Mouse (Mus musculus): Measurements from ENCODE around the gene Ror1. TPM values are rescaled to one million over a fixed set of nuclear protein-coding genes. Genes with fewer than 3 reads are reported as not detected.

Gene Ror1
- polyA plus RNA-seq, 1 experiment from 2014 or later = 9.9 TPM

DNA sequence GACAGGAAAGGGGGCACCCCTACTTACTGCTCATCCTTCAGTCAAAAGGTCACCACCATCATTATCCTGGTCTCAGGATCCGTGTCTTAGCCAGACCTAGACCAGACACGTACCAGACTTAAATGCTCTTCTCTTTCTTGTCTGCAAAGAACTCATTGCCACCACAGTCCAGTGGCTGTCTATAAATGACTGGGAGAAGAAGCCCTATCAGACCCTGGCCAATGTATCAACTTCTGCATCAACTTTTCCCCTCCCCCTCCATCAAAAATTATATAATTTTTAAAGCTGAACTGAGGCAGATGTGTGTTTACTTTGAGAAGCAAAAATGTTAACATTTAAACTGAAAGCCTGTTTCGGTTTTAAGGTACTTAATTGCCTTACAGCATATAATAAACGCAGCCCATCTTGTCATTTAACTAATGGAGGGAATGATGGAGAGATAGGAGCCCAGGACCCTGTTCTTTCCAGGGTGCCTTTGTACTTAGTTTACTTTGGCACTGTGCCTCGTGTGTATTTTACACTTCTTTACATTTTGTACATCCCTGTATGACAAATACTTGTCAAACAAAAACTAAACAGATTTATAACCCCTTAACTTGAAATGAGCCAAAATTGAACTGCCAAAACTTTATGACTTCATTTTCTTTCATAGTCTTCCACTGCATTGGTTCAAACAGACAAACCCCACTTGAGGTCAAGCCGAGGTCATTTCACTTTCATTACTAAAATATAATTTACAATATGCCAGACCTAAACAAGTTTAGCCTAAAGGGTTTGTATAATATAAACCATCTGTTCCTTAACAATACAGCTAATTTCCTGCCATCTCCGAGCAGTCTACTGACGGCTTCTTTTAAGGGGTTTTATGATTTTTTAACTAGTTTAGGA, 339.9 kb downstream of the Ror1 start:
- no peaks in the 10 kb centered on the region for H3K9me3 ChIP-seq (replicated peaks)

GRCm38 (mm10) chr4:100436169-100436547, 340.6 kb downstream of the Ror1 start:
- 91% methylated on average over 4 of the region's 4 CpGs for WGBS

More for the DNA sequence above, 339.9 kb downstream of the Ror1 start:
- 78% methylated on average over 8 of the region's 8 CpGs for WGBS
- Histone ChIP-seq H3K27ac (no peak overlapping the region), H3K27me3 (no peaks in the 10 kb centered on the region), H3K36me3 (no peaks in the 10 kb centered on the region), H3K9ac (no peak overlapping the region), H3K4me2 (replicated peaks) (no peak overlapping the region), H3K4me3 (no peak overlapping the region), H3K4me1 (no peaks in the 10 kb centered on the region)
- ATAC-seq (ENCODE audit: low FRiP score) = no peak

GRCm38 (mm10) chr4:100446897-100447296, 351.3 kb downstream of the Ror1 start:
- Histone ChIP-seq H3K9ac (no peak overlapping the region), H3K9me3 (replicated peaks) (no peaks in the 10 kb centered on the region), H3K4me1 (no peaks in the 10 kb centered on the region), H3K36me3 (peaks cover under 1% of the 10 kb centered on the region; the same call in 1 of the 2 replicates), H3K4me3 (no peak overlapping the region), H3K4me2 (replicated peaks) (no peak overlapping the region), H3K27me3 (no peaks in the 10 kb centered on the region), H3K27ac (no peak overlapping the region)
- no peak for ATAC-seq (ENCODE audit: low FRiP score)
- 68% methylated on average over 3 of the region's 3 CpGs for WGBS

More at GRCm38 (mm10) chr4:100436169-100436547, 340.6 kb downstream of the Ror1 start:
- H3K27ac ChIP-seq = no peak overlapping the region
- no peak overlapping the region for H3K9ac ChIP-seq
- H3K36me3 ChIP-seq = 0 out of 2 replicates have a peak, but pooled peaks cover under 1% of the 10 kb centered on the region
- no peaks in the 10 kb centered on the region for H3K9me3 ChIP-seq (replicated peaks)
- no peak for ATAC-seq (ENCODE audit: low FRiP score)
- no peaks in the 10 kb centered on the region for H3K27me3 ChIP-seq
- H3K4me2 ChIP-seq (replicated peaks) = no peak overlapping the region
- H3K4me3 ChIP-seq = no peak overlapping the region
- no peaks in the 10 kb centered on the region for H3K4me1 ChIP-seq

DNA sequence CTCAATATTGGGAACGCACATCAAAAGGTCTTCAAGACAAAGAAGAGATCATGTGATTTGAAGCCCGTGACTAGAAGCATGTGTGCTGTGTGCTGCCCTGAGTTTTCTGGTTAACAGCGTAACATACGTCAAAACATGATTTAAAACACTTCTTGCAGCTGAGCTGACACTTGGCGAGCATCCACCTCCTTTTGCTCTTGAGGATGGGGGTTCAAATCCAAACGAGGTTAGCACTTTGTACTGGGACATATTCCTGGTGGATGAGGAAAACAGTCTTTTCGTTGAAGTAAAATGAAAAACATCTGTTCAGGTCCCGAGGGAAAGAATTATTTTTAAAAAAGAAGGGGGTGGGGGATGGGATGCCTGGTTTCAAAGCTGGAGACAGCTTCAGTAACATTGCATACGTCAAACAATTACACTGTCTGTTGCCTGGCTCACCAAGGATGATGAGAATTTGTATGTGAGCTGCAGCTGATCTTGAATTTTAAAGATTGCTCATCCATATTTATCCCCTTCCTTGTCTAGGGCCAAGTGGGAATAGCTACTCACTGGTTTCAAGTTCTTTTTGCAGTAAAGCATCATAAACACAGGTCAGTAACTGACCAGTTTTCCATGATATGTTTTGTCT, 367.0 kb downstream of the Ror1 start:
- no peak for ATAC-seq (ENCODE audit: low FRiP score)
- H3K4me3 ChIP-seq = no peak overlapping the region
- H3K27me3 ChIP-seq = no peaks in the 10 kb centered on the region
- H3K9ac ChIP-seq = no peak overlapping the region
- no peak overlapping the region for H3K27ac ChIP-seq
- WGBS = 47% methylated on average over 9 of the region's 9 CpGs
- no peak overlapping the region for H3K4me2 ChIP-seq (replicated peaks)
- no peaks in the 10 kb centered on the region for H3K9me3 ChIP-seq (replicated peaks)
- H3K4me1 ChIP-seq = 0 out of 2 replicates have a peak, but pooled peaks cover 7% of the 10 kb centered on the region
- H3K36me3 ChIP-seq = no peaks in the 10 kb centered on the region

DNA sequence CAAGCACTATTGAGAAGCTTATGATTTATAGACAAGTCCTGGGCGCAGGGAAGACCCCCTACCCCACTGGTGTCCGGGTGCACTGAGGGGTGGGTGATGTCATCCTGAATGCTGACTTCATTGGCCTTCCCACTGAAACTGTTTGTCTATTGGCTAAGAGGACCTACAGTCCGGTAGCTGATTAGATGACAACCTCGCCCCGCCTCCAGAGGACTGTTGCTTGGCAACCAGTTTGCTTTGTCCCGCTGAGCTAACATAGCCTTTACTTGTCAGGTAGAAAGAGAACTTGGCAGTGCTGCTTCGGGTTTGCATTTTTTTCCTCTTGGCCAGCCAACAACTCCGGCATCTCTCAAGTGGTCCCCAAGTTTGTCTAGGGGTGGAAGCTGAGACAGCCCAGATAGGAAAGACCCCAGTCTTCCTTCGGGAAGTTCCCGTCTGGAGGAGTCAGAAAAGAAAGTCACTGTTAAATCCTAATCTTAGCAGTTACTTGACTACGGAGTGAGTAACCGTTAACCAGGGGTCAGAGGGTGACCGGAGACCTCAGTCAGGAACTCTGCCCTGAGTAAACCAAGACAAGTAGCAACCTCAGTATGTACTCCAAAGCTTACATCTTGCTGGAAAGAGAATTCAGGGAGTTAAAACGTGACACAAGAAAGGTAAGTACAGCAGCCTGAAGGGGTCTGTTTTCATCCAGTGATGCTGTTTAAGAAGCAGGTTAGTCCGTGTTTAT, 383.2 kb downstream of the Ror1 start, which contains the start of gene Ube2u:
TSS of gene Ube2u (plus strand) at position 258 of the 730 bp plus-strand sequence.
- peak within 1 kb of the TSS; percentile 48 for H3K4me2 ChIP-seq (replicated peaks)
- ATAC-seq (ENCODE audit: low FRiP score) = peak; percentile 95
- H3K4me1 ChIP-seq = peaks cover 5% of the 10 kb centered on the region; the same call in 1 of the 2 replicates
- no peaks in the 10 kb centered on the region for H3K9me3 ChIP-seq (replicated peaks)
- peak within 1 kb of the TSS; percentile 28 for H3K4me3 ChIP-seq
- H3K27ac ChIP-seq = no peak within 1 kb of the TSS
- H3K27me3 ChIP-seq = no peaks in the 10 kb centered on the region
- 24% methylated on average over 15 of the region's 15 CpGs for WGBS
- H3K9ac ChIP-seq = no peak within 1 kb of the TSS; the same call in 1 of the 2 replicates
- no peaks in the 10 kb centered on the region for H3K36me3 ChIP-seq

- H3K4me2 ChIP-seq (replicated peaks) = no peak overlapping the region
- no peaks in the 10 kb centered on the region for H3K27me3 ChIP-seq
- no peak overlapping the region for H3K4me3 ChIP-seq
- H3K9ac ChIP-seq = no peak overlapping the region
- H3K27ac ChIP-seq = no peak overlapping the region
- H3K36me3 ChIP-seq = no peaks in the 10 kb centered on the region
- WGBS = 91% methylated on average over 3 of the region's 3 CpGs
- no peak for ATAC-seq (ENCODE audit: low FRiP score)
- no peaks in the 10 kb centered on the region for H3K4me1 ChIP-seq
- H3K9me3 ChIP-seq (replicated peaks) = no peaks in the 10 kb centered on the region
Measured at GRCm38 (mm10) chr4:100488447-100488846, 392.9 kb downstream of the Ror1 start.

Other genes with a start within 250 kb of the Ror1 start
- 47.6 and 48.8 TPM in 2 replicates for gene Pgm1, start 166.4 kb upstream of the Ror1 start, polyA plus RNA-seq (2016; fragmentation: Nextera tagmentation; extraction: Ambion mirVana)
- gene Itgb3bp, start 166.0 kb upstream of the Ror1 start, polyA plus RNA-seq (2016; fragmentation: Nextera tagmentation; extraction: Ambion mirVana) = 32.5 and 35.6 TPM in 2 replicates